Mouse (Mus musculus) thymus, postnatal 10 days (tissue): ENCODE results near the gene Selenom.

ENCODE experiments used
- DNase-seq, 2 experiments: peaks; one replicate each; pipeline ENCODE4 v3.0.0; 2021; ENCODE audit warnings: low spot score in 2 of 2

Selenom gene

GRCm38 (mm10) chr11:3547969-3548368 is 33.5 kb downstream of the Selenom start:
- DNase-seq, result no peak

DNA sequence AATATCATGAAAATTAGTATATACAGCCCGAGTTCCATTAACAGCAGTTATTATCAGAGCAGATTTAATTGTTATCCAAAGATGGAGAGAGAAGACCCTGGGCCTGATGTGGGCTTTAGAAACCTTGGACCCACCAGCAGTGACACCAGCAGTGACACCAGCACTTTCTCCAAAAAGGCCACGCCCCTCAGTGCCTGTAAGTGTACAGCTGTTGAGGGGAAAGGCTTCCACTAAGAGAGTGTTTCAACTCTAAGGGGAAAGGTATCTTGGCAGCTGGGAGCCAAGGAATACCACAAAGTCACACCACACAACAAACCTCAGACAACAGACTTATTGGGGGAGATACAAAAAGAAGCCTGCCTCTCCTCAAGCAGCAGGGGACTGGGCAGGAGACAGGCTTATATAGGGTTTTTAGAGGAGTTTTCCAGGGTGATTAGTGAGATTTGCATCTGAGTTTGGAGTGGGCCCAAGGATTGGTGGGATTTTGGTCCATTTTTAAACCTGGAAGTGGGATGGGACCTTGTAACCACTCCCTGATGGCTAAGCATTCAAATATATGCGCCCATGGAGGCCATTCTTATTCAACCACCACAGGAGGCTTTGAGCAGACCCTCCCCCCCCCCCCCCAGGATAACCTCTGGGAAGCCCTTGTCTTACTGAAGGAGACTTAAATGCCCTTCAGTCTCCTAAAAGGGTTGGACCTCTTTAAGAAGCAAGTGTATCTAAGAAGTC is 34.2 kb downstream of the Selenom start:
- no peak for DNase-seq

DNA sequence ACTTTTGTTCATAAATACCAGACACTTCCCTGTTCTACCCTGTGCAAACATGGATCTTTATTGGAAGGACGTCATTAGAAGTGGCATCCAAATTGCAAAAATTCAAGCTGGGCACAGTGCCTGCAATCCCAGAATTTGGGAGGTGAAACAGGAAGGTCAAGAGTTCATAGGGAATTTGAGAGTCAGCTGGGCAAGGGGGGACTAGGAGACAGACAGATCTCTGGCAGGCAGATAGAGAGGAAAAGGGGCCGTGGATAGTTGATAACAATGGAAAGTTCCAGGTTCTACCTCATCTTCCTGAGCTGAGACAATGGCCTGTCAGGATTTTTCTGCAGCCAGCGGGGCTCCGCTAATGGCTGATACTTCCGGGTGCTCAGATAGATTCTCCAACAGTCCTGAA is 35.3 kb downstream of the Selenom start:
- DNase-seq, result no peak

GRCm38 (mm10) chr11:3554976-3555375 is 40.5 kb downstream of the Selenom start:
- DNase-seq, result no peak

- DNase-seq, result no peak
Measured at GRCm38 (mm10) chr11:3557852-3558251, 43.4 kb downstream of the Selenom start.

DNA sequence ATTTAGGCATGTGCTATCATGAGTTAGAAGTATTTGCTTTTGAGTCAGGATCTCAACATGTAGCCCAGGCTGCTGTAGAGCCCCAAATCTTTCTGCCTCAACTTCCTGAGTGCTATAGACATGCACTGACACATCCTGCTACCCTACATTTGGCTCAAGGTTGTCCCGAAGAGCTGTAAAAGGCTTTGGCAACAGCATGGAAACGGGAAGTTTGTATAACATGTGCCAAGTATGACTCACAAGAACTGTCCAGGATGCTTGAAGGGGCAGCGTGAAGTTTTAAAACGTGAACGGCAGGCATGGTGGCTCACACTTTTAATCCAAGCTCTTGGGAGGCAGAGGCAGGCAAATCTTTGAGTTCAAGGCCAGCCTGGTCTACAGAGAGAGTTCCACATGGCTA is 45.7 kb downstream of the Selenom start:
- no peak for DNase-seq

DNA sequence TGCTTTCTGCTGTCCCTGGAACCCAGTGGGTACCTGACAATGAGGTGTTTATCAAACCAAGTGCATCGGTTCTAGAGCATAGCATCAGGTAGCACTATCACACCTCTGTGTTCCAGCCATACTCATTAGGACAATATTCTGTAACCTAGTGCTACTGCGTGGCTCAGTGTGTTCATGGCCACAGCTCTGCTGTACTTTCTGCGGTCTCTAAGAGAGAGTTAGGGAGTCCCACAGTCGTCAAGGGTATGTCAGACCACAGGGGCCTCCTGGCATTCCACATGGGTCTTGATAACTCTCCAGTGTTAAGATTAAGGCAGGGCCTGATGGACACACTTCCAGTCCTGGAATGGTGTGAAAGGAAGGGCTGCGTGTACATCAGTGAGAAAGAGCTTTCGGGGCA is 49.4 kb downstream of the Selenom start:
- no peak for DNase-seq

DNA sequence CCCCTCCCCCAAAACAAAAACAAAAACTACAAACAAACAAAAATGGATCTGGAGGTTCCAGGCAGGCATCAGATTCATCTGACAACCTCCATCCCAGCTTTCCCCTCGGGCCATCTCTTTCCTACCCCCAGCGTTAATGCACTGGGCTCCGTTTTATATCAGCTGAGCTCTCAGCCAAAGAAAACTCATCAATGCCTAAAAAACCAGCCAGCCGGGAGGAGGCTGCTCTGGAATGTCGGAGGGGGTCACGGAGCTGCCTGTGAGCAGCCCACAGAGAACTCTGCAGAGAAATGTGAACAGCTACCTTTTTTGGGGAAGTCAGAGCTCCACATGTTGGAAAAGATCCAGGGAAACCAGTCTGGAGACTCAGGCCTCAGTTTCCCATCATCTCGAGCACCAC is 50.0 kb downstream of the Selenom start:
- DNase-seq, result no peak

DNA sequence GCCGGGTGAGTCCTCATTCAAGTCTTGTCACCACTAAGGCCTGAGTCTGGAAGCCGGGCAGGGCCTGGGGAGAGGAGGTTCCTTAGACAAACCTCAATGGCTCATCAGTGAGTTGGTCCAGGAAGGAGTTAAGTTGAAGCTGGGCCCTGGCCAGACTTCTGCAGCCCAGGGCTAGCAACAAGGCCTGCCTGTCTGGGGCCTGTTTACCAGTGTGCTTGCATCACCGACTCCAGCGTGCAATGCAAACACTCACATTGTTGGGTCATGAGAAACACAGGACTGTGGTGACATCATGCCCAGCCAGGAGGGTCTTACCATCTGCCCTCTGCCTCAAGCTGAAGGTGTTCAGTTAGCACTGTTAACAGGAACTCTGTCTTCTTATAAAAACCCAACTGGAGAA is 51.5 kb downstream of the Selenom start:
- no peak for DNase-seq
